Mouse (Mus musculus): Measurements from ENCODE around the gene Atad5.
"Not testable (repeated sequence)": the region's sequence is repeated elsewhere in the genome, so short reads cannot be mapped to it uniquely, and the experiment has no call there.

Gene Atad5

GRCm38 (mm10) chr11:80148974-80149373 lies 59.8 kb downstream of the Atad5 start:
- DNase-seq (ENCODE audit: low read depth, low spot score): not testable (repeated sequence)

GRCm38 (mm10) chr11:80149412-80150023 lies 60.3 kb downstream of the Atad5 start:
- DNase-seq (ENCODE audit: low read depth, low spot score): no peak

GRCm38 (mm10) chr11:80150566-80150965 lies 61.4 kb downstream of the Atad5 start:
- DNase-seq (ENCODE audit: low read depth, low spot score): no peak

- DNase-seq (ENCODE audit: low read depth, low spot score): no peak
Observed at GRCm38 (mm10) chr11:80151541-80151940, 62.3 kb downstream of the Atad5 start.

GRCm38 (mm10) chr11:80152376-80152775 lies 63.2 kb downstream of the Atad5 start:
- DNase-seq (ENCODE audit: low read depth, low spot score): no peak

GRCm38 (mm10) chr11:80153857-80154495 lies 64.8 kb downstream of the Atad5 start, which contains the start of gene Adap2:
Gene Adap2 (plus strand): TSS chr11:80154105.
- DNase-seq (ENCODE audit: low read depth, low spot score): peak; percentile 89

- no peak for DNase-seq (ENCODE audit: low read depth, low spot score)
Observed at GRCm38 (mm10) chr11:80154501-80154900, 65.3 kb downstream of the Atad5 start.

GRCm38 (mm10) chr11:80155541-80155940 lies 66.3 kb downstream of the Atad5 start:
- no peak for DNase-seq (ENCODE audit: low read depth, low spot score)

GRCm38 (mm10) chr11:80155961-80156360 lies 66.8 kb downstream of the Atad5 start:
- DNase-seq (ENCODE audit: low read depth, low spot score): no peak

- no peak for DNase-seq (ENCODE audit: low read depth, low spot score)
Observed at GRCm38 (mm10) chr11:80156841-80157240, 67.6 kb downstream of the Atad5 start.

GRCm38 (mm10) chr11:80159018-80159417 lies 69.8 kb downstream of the Atad5 start:
- DNase-seq (ENCODE audit: low read depth, low spot score): no peak

GRCm38 (mm10) chr11:80161041-80161440 lies 71.8 kb downstream of the Atad5 start:
- no peak for DNase-seq (ENCODE audit: low read depth, low spot score)

GRCm38 (mm10) chr11:80163362-80164116 lies 74.3 kb downstream of the Atad5 start:
- no peak for DNase-seq (ENCODE audit: low read depth, low spot score)

GRCm38 (mm10) chr11:80164224-80164623 lies 75.0 kb downstream of the Atad5 start:
- no peak for DNase-seq (ENCODE audit: low read depth, low spot score)

GRCm38 (mm10) chr11:80168121-80168520 lies 78.9 kb downstream of the Atad5 start:
- no peak for DNase-seq (ENCODE audit: low read depth, low spot score)

- no peak for DNase-seq (ENCODE audit: low read depth, low spot score)
Observed at GRCm38 (mm10) chr11:80168611-80169249, 79.5 kb downstream of the Atad5 start.

- DNase-seq (ENCODE audit: low read depth, low spot score): no peak
Observed at GRCm38 (mm10) chr11:80169629-80170028, 80.4 kb downstream of the Atad5 start.

GRCm38 (mm10) chr11:80170351-80170750 lies 81.2 kb downstream of the Atad5 start:
- DNase-seq (ENCODE audit: low read depth, low spot score): no peak

GRCm38 (mm10) chr11:80171884-80172283 lies 82.7 kb downstream of the Atad5 start:
- DNase-seq (ENCODE audit: low read depth, low spot score): no peak

GRCm38 (mm10) chr11:80173963-80174670 lies 84.9 kb downstream of the Atad5 start:
- no peak for DNase-seq (ENCODE audit: low read depth, low spot score)
